Mouse (Mus musculus): ENCODE measurements at regions not wholly inside any gene's neighbourhood (a gene's known extent, or its start where the extent isn't known, plus 50 kb on each side); places are given as distances from the start of the nearest gene placed in this dataset.

GRCm38 (mm10) chr10:72298824-72299551 lies 355.7 kb upstream of the Zwint start:
- ATAC-seq (ENCODE audit: extremely low read depth, insufficient number of reproducible peaks, low FRiP score, poor library complexity, severe bottlenecking) = no peak

GRCm38 (mm10) chr10:72309045-72309444 lies 345.6 kb upstream of the Zwint start:
- peak; percentile 51; the same call in 1 of the 2 replicates for ATAC-seq (ENCODE audit: extremely low read depth, insufficient number of reproducible peaks, low FRiP score, poor library complexity, severe bottlenecking)

GRCm38 (mm10) chr10:72318308-72318707 lies 336.3 kb upstream of the Zwint start:
- ATAC-seq (ENCODE audit: extremely low read depth, insufficient number of reproducible peaks, low FRiP score, poor library complexity, severe bottlenecking) = no peak

- ATAC-seq (ENCODE audit: extremely low read depth, insufficient number of reproducible peaks, low FRiP score, poor library complexity, severe bottlenecking) = no peak
Observed at GRCm38 (mm10) chr10:72320307-72320706, 334.3 kb upstream of the Zwint start.

- no peak for ATAC-seq (ENCODE audit: extremely low read depth, insufficient number of reproducible peaks, low FRiP score, poor library complexity, severe bottlenecking)
Observed at GRCm38 (mm10) chr10:72326624-72327023, 328.0 kb upstream of the Zwint start.

- ATAC-seq (ENCODE audit: extremely low read depth, insufficient number of reproducible peaks, low FRiP score, poor library complexity, severe bottlenecking) = no peak
Observed at GRCm38 (mm10) chr10:72347253-72347652, 307.4 kb upstream of the Zwint start.

GRCm38 (mm10) chr10:72347949-72348663 lies 306.5 kb upstream of the Zwint start:
- ATAC-seq (ENCODE audit: extremely low read depth, insufficient number of reproducible peaks, low FRiP score, poor library complexity, severe bottlenecking) = no peak

GRCm38 (mm10) chr10:72352810-72353209 lies 301.8 kb upstream of the Zwint start:
- ATAC-seq (ENCODE audit: extremely low read depth, insufficient number of reproducible peaks, low FRiP score, poor library complexity, severe bottlenecking) = no peak

- ATAC-seq (ENCODE audit: extremely low read depth, insufficient number of reproducible peaks, low FRiP score, poor library complexity, severe bottlenecking) = no peak
Observed at GRCm38 (mm10) chr10:72353515-72353914, 301.1 kb upstream of the Zwint start.

- ATAC-seq (ENCODE audit: extremely low read depth, insufficient number of reproducible peaks, low FRiP score, poor library complexity, severe bottlenecking) = no peak
Observed at GRCm38 (mm10) chr10:72383351-72383750, 271.3 kb upstream of the Zwint start.

- ATAC-seq (ENCODE audit: extremely low read depth, insufficient number of reproducible peaks, low FRiP score, poor library complexity, severe bottlenecking) = no peak
Observed at GRCm38 (mm10) chr10:72384826-72385225, 269.8 kb upstream of the Zwint start.

- no peak for ATAC-seq (ENCODE audit: extremely low read depth, insufficient number of reproducible peaks, low FRiP score, poor library complexity, severe bottlenecking)
Observed at GRCm38 (mm10) chr10:72391397-72391796, 263.2 kb upstream of the Zwint start.

- ATAC-seq (ENCODE audit: extremely low read depth, insufficient number of reproducible peaks, low FRiP score, poor library complexity, severe bottlenecking) = no peak
Observed at GRCm38 (mm10) chr10:72393279-72394041, 261.2 kb upstream of the Zwint start.

- ATAC-seq (ENCODE audit: extremely low read depth, insufficient number of reproducible peaks, low FRiP score, poor library complexity, severe bottlenecking) = no peak
Observed at GRCm38 (mm10) chr10:72394367-72394766, 260.3 kb upstream of the Zwint start.

- ATAC-seq (ENCODE audit: extremely low read depth, insufficient number of reproducible peaks, low FRiP score, poor library complexity, severe bottlenecking) = no peak
Observed at GRCm38 (mm10) chr10:72403290-72403689, 251.4 kb upstream of the Zwint start.

- no peak for ATAC-seq (ENCODE audit: extremely low read depth, insufficient number of reproducible peaks, low FRiP score, poor library complexity, severe bottlenecking)
Observed at GRCm38 (mm10) chr10:72410305-72410704, 244.3 kb upstream of the Zwint start.

- no peak for ATAC-seq (ENCODE audit: extremely low read depth, insufficient number of reproducible peaks, low FRiP score, poor library complexity, severe bottlenecking)
Observed at GRCm38 (mm10) chr10:72411670-72412069, 243.0 kb upstream of the Zwint start.

GRCm38 (mm10) chr10:72454629-72455028 lies 200.0 kb upstream of the Zwint start:
- no peak for ATAC-seq (ENCODE audit: extremely low read depth, insufficient number of reproducible peaks, low FRiP score, poor library complexity, severe bottlenecking)

GRCm38 (mm10) chr10:72484315-72484714 lies 170.3 kb upstream of the Zwint start:
- no peak for ATAC-seq (ENCODE audit: extremely low read depth, insufficient number of reproducible peaks, low FRiP score, poor library complexity, severe bottlenecking)

GRCm38 (mm10) chr10:72532431-72532830 lies 122.2 kb upstream of the Zwint start:
- ATAC-seq (ENCODE audit: extremely low read depth, insufficient number of reproducible peaks, low FRiP score, poor library complexity, severe bottlenecking) = no peak
